Mouse (Mus musculus) lung, postnatal 0 days (tissue): ENCODE data around the gene Kansl1.

ENCODE experiments used
- CTCF ChIP-seq: IDR thresholded peaks from 2 replicates; pipeline ENCODE4 v1.5.1; 2016; ENCODE audit warnings: antibody characterized with exemption, mild to moderate bottlenecking
- EP300 ChIP-seq: IDR thresholded peaks from 2 replicates; pipeline ENCODE4 v1.6.1; 2016; ENCODE audit warnings: antibody characterized with exemption, mild to moderate bottlenecking, control low read depth

GRCm38 (mm10) chr11:104383167-104383810 lies 85.4 kb downstream of the Kansl1 start:
- no peak for TF ChIP-seq CTCF
- TF ChIP-seq EP300, result no peak
